Mouse (Mus musculus) lung, postnatal 0 days (tissue): ENCODE measurements around the gene Strip1. TPM values are rescaled to one million over a fixed set of nuclear protein-coding genes. Genes with fewer than 3 reads are reported as not detected.
A peak's percentile ranks its signal among the peaks of the same experiment; 100 is the strongest.
"Not testable (repeated sequence)": the region's sequence is repeated elsewhere in the genome, so short reads cannot be mapped to it uniquely, and the experiment has no call there.

Source experiments
- ATAC-seq: fragments of 200-750 bp; cut with Nextera tagmentation; 2 replicates; pipeline ENCODE4 v1.8.0; 2017; ENCODE audit warnings: moderate library complexity
- DNase-seq: peaks from one replicate; pipeline ENCODE4 v3.0.0-alpha.2; 2016; ENCODE audit warnings: low spot score
- H3K27ac ChIP-seq: fragments of 300-500 bp; sonication (generic); 2 replicates; pipeline ENCODE4 v1.5.1; 2014; ENCODE audit warnings: antibody characterized with exemption, mild to moderate bottlenecking, low read length, mixed read lengths
- H3K27me3 ChIP-seq: fragments of 300-500 bp; sonication (generic); replicated peaks from 2 replicates; pipeline ENCODE4 v1.6.1; 2014; ENCODE audit warnings: low read length, mixed read lengths; ENCODE audit not compliant: insufficient read depth
- H3K36me3 ChIP-seq: fragments of 300-500 bp; sonication (generic); 2 replicates; pipeline ENCODE4 v1.6.1; 2014; ENCODE audit warnings: low read length, mixed read lengths; ENCODE audit not compliant: insufficient read depth
- H3K4me1 ChIP-seq: fragments of 300-500 bp; sonication (generic); 2 replicates; pipeline ENCODE4 v1.6.1; 2014; ENCODE audit warnings: antibody characterized with exemption, low read depth, low read length, mixed read lengths; ENCODE audit not compliant: insufficient read depth
- H3K4me2 ChIP-seq: fragments of 300-500 bp; sonication (generic); replicated peaks from 2 replicates; pipeline ENCODE4 v1.6.1; 2014; ENCODE audit warnings: low read depth, mild to moderate bottlenecking, low read length, moderate library complexity, mixed read lengths
- H3K4me3 ChIP-seq: fragments of 300-500 bp; sonication (generic); 2 replicates; pipeline ENCODE4 v1.5.1; 2014; ENCODE audit warnings: low read depth, low read length
- H3K9ac ChIP-seq: fragments of 300-500 bp; sonication (generic); replicated peaks from 2 replicates; pipeline ENCODE4 v1.6.1; 2014; ENCODE audit warnings: low read depth, mild to moderate bottlenecking
- H3K9me3 ChIP-seq: fragments of 300-500 bp; sonication (generic); 2 replicates; pipeline ENCODE4 v1.6.1; 2016; ENCODE audit warnings: low read length, mixed read lengths
- CTCF ChIP-seq: IDR thresholded peaks from 2 replicates; pipeline ENCODE4 v1.5.1; 2016; ENCODE audit warnings: antibody characterized with exemption, mild to moderate bottlenecking
- EP300 ChIP-seq: IDR thresholded peaks from 2 replicates; pipeline ENCODE4 v1.6.1; 2016; ENCODE audit warnings: antibody characterized with exemption, mild to moderate bottlenecking, control low read depth
- WGBS: fragments of 180-500 bp; shearing (Covaris S2); extraction: QIAGEN DNeasy Blood & Tissue Kit; methylation state at CpG from one replicate; pipeline ENCODE4 v1.1.7; 2014; 5-methylcytosine and 5-hydroxymethylcytosine counted together
- polyA plus RNA-seq: library from polyadenylated mRNA; unstranded; fragments of >200 nt; fragmentation: Nextera tagmentation; extraction: Ambion mirVana; gene quantifications from 2 replicates; pipeline ENCODE4 v1.2.1, GENCODE M21; 2015

Gene Strip1
- polyA plus RNA-seq, 1 experiment from 2014 or later: 24.9 TPM

- H3K4me1 ChIP-seq: no peaks in the 10 kb centered on the region
- no peaks in the 10 kb centered on the region for H3K27me3 ChIP-seq
- no peak overlapping the region for H3K4me3 ChIP-seq
- no peaks in the 10 kb centered on the region for H3K9me3 ChIP-seq
- H3K4me2 ChIP-seq: no peak overlapping the region
- no peak overlapping the region for H3K27ac ChIP-seq
- WGBS: 93% methylated on average over 1 of the region's 1 CpGs
- H3K9ac ChIP-seq: no peak overlapping the region
- DNase-seq: no peak
- no peak for ATAC-seq
- H3K36me3 ChIP-seq: peaks cover 69% of the 10 kb centered on the region
- TF ChIP-seq EP300 (no peak), CTCF (no peak)
These were observed 33.1 kb upstream of the Strip1 start for GRCm38 (mm10) chr3:107664641-107665040.

- H3K36me3 ChIP-seq: peaks cover 24% of the 10 kb centered on the region; the same call in 1 of the 2 replicates
- DNase-seq: no peak
- H3K27me3 ChIP-seq: no peaks in the 10 kb centered on the region
- H3K4me1 ChIP-seq: no peaks in the 10 kb centered on the region
- no peak overlapping the region for H3K27ac ChIP-seq
- H3K9me3 ChIP-seq: no peaks in the 10 kb centered on the region
- WGBS: 90% methylated on average over 1 of the region's 1 CpGs
- no peak for ATAC-seq
- TF ChIP-seq EP300 (no peak), CTCF (peak; percentile 45)
- H3K9ac ChIP-seq: no peak overlapping the region
- H3K4me3 ChIP-seq: no peak overlapping the region
- no peak overlapping the region for H3K4me2 ChIP-seq
These were observed 27.5 kb upstream of the Strip1 start for GRCm38 (mm10) chr3:107659000-107659399.

- Histone ChIP-seq H3K4me2 (no peak overlapping the region), H3K9ac (no peak overlapping the region), H3K4me1 (no peaks in the 10 kb centered on the region), H3K27ac (no peak overlapping the region), H3K36me3 (peaks cover 15% of the 10 kb centered on the region; the same call in 1 of the 2 replicates), H3K27me3 (no peaks in the 10 kb centered on the region), H3K9me3 (no peaks in the 10 kb centered on the region), H3K4me3 (no peak overlapping the region)
- 67% methylated on average over 4 of the region's 4 CpGs for WGBS
- no peak for TF ChIP-seq CTCF
- TF ChIP-seq EP300: no peak
- ATAC-seq: no peak
- no peak for DNase-seq
These were observed 25.4 kb upstream of the Strip1 start for GRCm38 (mm10) chr3:107656888-107657287.

- H3K4me2 ChIP-seq: no peak overlapping the region
- H3K4me1 ChIP-seq: no peaks in the 10 kb centered on the region
- WGBS: 85% methylated on average over 2 of the region's 2 CpGs
- H3K9ac ChIP-seq: no peak overlapping the region
- H3K27me3 ChIP-seq: no peaks in the 10 kb centered on the region
- no peaks in the 10 kb centered on the region for H3K9me3 ChIP-seq
- DNase-seq (no peak), ATAC-seq (no peak)
- H3K36me3 ChIP-seq: peaks cover 13% of the 10 kb centered on the region; the same call in 1 of the 2 replicates
- H3K4me3 ChIP-seq: no peak overlapping the region
- no peak for TF ChIP-seq CTCF
- TF ChIP-seq EP300: no peak
- H3K27ac ChIP-seq: no peak overlapping the region
These were observed 24.7 kb upstream of the Strip1 start for GRCm38 (mm10) chr3:107656151-107656550.

- ATAC-seq: no peak
These were observed 24.0 kb upstream of the Strip1 start for GRCm38 (mm10) chr3:107655491-107655890.

GRCm38 (mm10) chr3:107654861-107655260 is 23.4 kb upstream of the Strip1 start:
- Histone ChIP-seq H3K27me3 (no peaks in the 10 kb centered on the region), H3K27ac (no peak overlapping the region), H3K4me1 (no peaks in the 10 kb centered on the region), H3K4me2 (no peak overlapping the region), H3K4me3 (no peak overlapping the region), H3K9ac (no peak overlapping the region), H3K9me3 (no peaks in the 10 kb centered on the region), H3K36me3 (no peaks in the 10 kb centered on the region)
- DNase-seq (no peak), ATAC-seq (no peak)
- WGBS: 73% methylated on average over 3 of the region's 3 CpGs
- no peak for TF ChIP-seq CTCF
- TF ChIP-seq EP300: no peak

More at GRCm38 (mm10) chr3:107655491-107655890, 24.0 kb upstream of the Strip1 start:
- TF ChIP-seq CTCF: no peak
- TF ChIP-seq EP300: no peak
- H3K27me3 ChIP-seq: no peaks in the 10 kb centered on the region
- H3K4me1 ChIP-seq: no peaks in the 10 kb centered on the region
- H3K4me3 ChIP-seq: no peak overlapping the region
- no peak for DNase-seq
- no peak overlapping the region for H3K27ac ChIP-seq
- no peak overlapping the region for H3K4me2 ChIP-seq
- 69% methylated on average over 3 of the region's 3 CpGs for WGBS
- H3K9me3 ChIP-seq: no peaks in the 10 kb centered on the region
- H3K36me3 ChIP-seq: peaks cover 6% of the 10 kb centered on the region; the same call in 1 of the 2 replicates
- no peak overlapping the region for H3K9ac ChIP-seq

GRCm38 (mm10) chr3:107652968-107653367 is 21.5 kb upstream of the Strip1 start:
- no peak for DNase-seq
- TF ChIP-seq CTCF (no peak), EP300 (no peak)
- H3K9ac ChIP-seq: no peak overlapping the region
- WGBS: 92% methylated on average over 3 of the region's 3 CpGs
- no peaks in the 10 kb centered on the region for H3K4me1 ChIP-seq
- no peaks in the 10 kb centered on the region for H3K36me3 ChIP-seq
- no peak overlapping the region for H3K4me3 ChIP-seq
- ATAC-seq: no peak
- H3K4me2 ChIP-seq: no peak overlapping the region
- no peaks in the 10 kb centered on the region for H3K9me3 ChIP-seq
- no peaks in the 10 kb centered on the region for H3K27me3 ChIP-seq
- H3K27ac ChIP-seq: no peak overlapping the region

GRCm38 (mm10) chr3:107650276-107650675 is 18.8 kb upstream of the Strip1 start:
- WGBS: 50% methylated on average over 5 of the region's 5 CpGs
- not testable (repeated sequence) for H3K27ac ChIP-seq, DNase-seq, H3K9me3 ChIP-seq, H3K27me3 ChIP-seq, H3K4me2 ChIP-seq, H3K4me1 ChIP-seq, H3K4me3 ChIP-seq, H3K36me3 ChIP-seq, H3K9ac ChIP-seq, ATAC-seq
